Mouse (Mus musculus) lung, embryonic 16.5 days (tissue): ENCODE measurements around the gene Taf1b. TPM values are rescaled to one million over a fixed set of nuclear protein-coding genes. Genes with fewer than 3 reads are reported as not detected.

Source experiments
- ATAC-seq: fragments of 200-750 bp; cut with Nextera tagmentation; 2 replicates; pipeline ENCODE4 v1.8.0; 2017; ENCODE audit warnings: low read depth, mild to moderate bottlenecking, moderate library complexity
- H3K27ac ChIP-seq: fragments of 300-500 bp; sonication (generic); 2 replicates; pipeline ENCODE4 v1.5.1; 2014; ENCODE audit warnings: mild to moderate bottlenecking, control low read depth, low read length
- H3K27me3 ChIP-seq: fragments of 300-500 bp; sonication (generic); 2 replicates; pipeline ENCODE4 v1.6.1; 2014; ENCODE audit warnings: low read depth, low read length, mixed read lengths; ENCODE audit not compliant: control insufficient read depth, insufficient read depth
- H3K36me3 ChIP-seq: fragments of 300-500 bp; sonication (generic); 2 replicates; pipeline ENCODE4 v1.6.1; 2014; ENCODE audit warnings: low read length; ENCODE audit not compliant: control insufficient read depth, insufficient read depth
- H3K4me1 ChIP-seq: fragments of 300-500 bp; sonication (generic); replicated peaks from 2 replicates; pipeline ENCODE4 v1.6.1; 2014; ENCODE audit warnings: low read length, mixed read lengths; ENCODE audit not compliant: control insufficient read depth, insufficient read depth
- H3K4me2 ChIP-seq: fragments of 300-500 bp; sonication (generic); 2 replicates; pipeline ENCODE4 v1.6.1; 2014; ENCODE audit warnings: low read depth, low read length, control low read depth
- H3K4me3 ChIP-seq: fragments of 300-500 bp; sonication (generic); 2 replicates; pipeline ENCODE4 v1.5.1; 2014; ENCODE audit warnings: mild to moderate bottlenecking, low read length, control low read depth
- H3K9ac ChIP-seq: fragments of 300-500 bp; sonication (generic); 2 replicates; pipeline ENCODE4 v1.6.1; 2014; ENCODE audit warnings: low read length, control low read depth
- H3K9me3 ChIP-seq: fragments of 300-500 bp; sonication (generic); 2 replicates; pipeline ENCODE4 v1.6.1; 2016; ENCODE audit warnings: low read length; ENCODE audit not compliant: control insufficient read depth
- whole genome bisulfite sequencing: fragments of 180-500 bp; shearing (Covaris S2); extraction: QIAGEN DNeasy Blood & Tissue Kit; methylation state at CpG from one replicate; pipeline ENCODE4 v1.1.7; 2014; 5-methylcytosine and 5-hydroxymethylcytosine counted together
- polyA plus RNA-seq: library from polyadenylated mRNA; unstranded; fragments of >200 nt; fragmentation: Nextera tagmentation; extraction: Ambion mirVana; gene quantifications from 2 replicates; pipeline ENCODE4 v1.2.1, GENCODE M21; 2015

The Taf1b gene
- polyA plus RNA-seq, 1 experiment from 2014 or later, result 25.6 TPM

- no peak overlapping the region for H3K27ac ChIP-seq
- 74% methylated on average over 10 of the region's 10 CpGs for WGBS
- no peaks in the 10 kb centered on the region for H3K36me3 ChIP-seq
- no peak overlapping the region for H3K4me3 ChIP-seq
- no peak overlapping the region for H3K9ac ChIP-seq
- no peak for ATAC-seq
- no peak overlapping the region for H3K4me2 ChIP-seq
- no peaks in the 10 kb centered on the region for H3K9me3 ChIP-seq
- no peaks in the 10 kb centered on the region for H3K27me3 ChIP-seq
- H3K4me1 ChIP-seq, result no peaks in the 10 kb centered on the region
Measured at GRCm38 (mm10) chr12:24606166-24606565, 108.0 kb downstream of the Taf1b start.

Other genes starting within 250 kb of the Taf1b start
- gene Grhl1, start 73.9 kb downstream of the Taf1b start, polyA plus RNA-seq, result 4.1 and 4.2 TPM in 2 replicates
- 15.7 and 15.8 TPM in 2 replicates for gene Klf11, start 152.9 kb downstream of the Taf1b start, polyA plus RNA-seq
- gene Cys1, start 183.5 kb downstream of the Taf1b start, polyA plus RNA-seq, result 1.6 and 2.4 TPM in 2 replicates
- gene Rrm2, start 209.9 kb downstream of the Taf1b start, polyA plus RNA-seq, result 196 and 207 TPM in 2 replicates